Mouse (Mus musculus): Measurements from ENCODE around the gene 4930467E23Rik.
A peak's percentile ranks its signal among the peaks of the same experiment; 100 is the strongest.
"Not testable (repeated sequence)": the region's sequence is repeated elsewhere in the genome, so short reads cannot be mapped to it uniquely, and the experiment has no call there.

- TF ChIP-seq CTCF (IDR thresholded peaks at IDR 0.05) (peak; percentile 54), POLR2A (IDR thresholded peaks at IDR 0.05; ENCODE audit: insufficient read depth, low read depth, low read length) (peak; percentile 64)
- not testable (repeated sequence) for TF ChIP-seq EP300 (IDR thresholded peaks at IDR 0.05; ENCODE audit: insufficient read depth, low read depth, low read length)
These were observed 55.4 kb downstream of the 4930467E23Rik start for GRCm38 (mm10) chr8:19784554-19785364.

All from heart, adult 2 months (tissue).